Mouse (Mus musculus): ENCODE results near the gene Defb9. TPM values are rescaled to one million over a fixed set of nuclear protein-coding genes. Genes with fewer than 3 reads are reported as not detected.
"Not testable (repeated sequence)": the region's sequence is repeated elsewhere in the genome, so short reads cannot be mapped to it uniquely, and the experiment has no call there.

Gene Defb9
- total RNA-seq (2021) = not detected

DNA sequence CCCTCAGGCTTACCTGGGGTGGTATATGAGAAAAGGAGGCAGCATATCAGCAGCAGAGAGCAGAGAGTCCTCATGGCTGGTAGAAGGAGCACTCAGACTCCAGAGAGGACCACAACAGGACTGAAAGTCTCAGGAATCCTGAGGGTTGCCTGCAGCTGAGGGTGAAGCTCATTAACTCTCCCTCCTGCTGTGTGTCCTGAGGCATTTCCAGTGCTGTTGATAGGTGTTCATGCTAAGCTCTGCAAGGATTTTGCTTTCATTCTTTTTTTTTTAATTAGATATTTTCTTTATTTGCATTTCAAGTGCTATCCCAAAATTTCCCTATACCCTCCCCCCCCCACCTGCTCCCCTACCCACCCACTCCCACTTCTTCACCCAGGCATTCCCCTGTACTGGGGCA lies at the start of gene Defb9:
Defb9 (minus strand) TSS at position 101 of the 400 bp plus-strand sequence.
- DNase-seq (ENCODE audit: extremely low spot score in 1 of 2, low spot score in 1 of 2) = not testable (repeated sequence)

DNA sequence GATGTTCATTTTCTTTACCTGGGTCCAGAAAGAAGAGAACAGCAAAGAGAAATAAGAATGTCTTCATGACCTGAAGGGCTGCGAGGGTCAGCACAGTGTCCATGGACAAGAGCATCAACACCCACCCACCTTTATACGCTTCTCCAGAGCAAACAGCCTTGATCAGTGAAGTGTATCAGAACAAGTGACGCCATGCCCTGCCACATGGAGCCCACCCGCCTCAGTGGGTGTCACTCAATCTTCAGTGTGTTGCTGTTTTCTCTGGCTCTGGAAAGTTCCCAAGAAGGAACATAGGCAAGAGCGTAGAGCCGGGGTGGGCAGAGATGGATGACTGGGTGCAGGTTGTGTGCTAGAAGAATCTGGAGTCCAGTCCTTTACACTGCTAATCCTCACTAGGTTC lies 47.4 kb upstream of the Defb9 start, which contains the start of gene Defb15:
Defb15 (minus strand) TSS at position 101 of the 400 bp plus-strand sequence.
- DNase-seq (ENCODE audit: extremely low spot score in 1 of 2, low spot score in 1 of 2) = no peak

DNA sequence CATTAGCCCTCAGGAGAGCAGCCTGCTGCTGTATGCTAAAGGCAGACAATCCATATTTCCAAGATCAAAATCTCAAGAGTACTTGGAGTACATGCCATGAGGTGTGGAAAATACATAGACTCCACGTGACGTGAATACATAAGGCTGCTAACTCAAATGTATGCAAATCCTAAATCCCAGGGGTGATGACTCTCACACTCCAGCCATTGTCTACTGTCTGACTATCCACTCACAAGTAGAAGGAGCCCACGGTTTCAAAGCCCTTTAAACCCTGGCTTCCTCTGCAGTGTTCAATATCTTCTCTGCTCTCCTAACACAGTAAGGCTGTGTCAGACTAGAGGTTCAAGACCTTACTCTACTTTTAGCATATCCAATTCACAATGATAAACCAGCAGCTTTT lies 45.5 kb upstream of the Defb9 start:
- not testable (repeated sequence) for DNase-seq (ENCODE audit: extremely low spot score in 1 of 2, low spot score in 1 of 2)

DNA sequence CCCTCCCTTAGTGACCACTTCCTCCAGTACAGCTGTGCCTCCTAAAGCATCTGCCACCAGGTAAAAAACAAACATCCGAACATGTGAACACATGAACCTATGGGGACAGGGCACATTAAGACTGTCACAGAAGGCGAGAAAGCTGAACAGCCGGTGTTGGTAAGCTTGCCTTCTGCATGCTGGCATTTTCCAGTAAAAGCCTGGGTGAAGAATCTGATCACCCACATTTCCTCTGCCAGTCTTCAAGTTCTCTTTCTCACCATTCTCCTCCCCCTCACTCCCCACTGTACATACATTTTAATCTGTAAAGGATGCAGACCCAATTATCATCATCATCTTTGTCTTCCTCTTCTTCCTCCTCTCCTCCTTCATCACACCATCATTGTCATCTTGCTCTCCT lies 30.4 kb upstream of the Defb9 start:
- peak; percentile 3 to 7 for DNase-seq (ENCODE audit: extremely low spot score in 1 of 2, low spot score in 1 of 2)

DNA sequence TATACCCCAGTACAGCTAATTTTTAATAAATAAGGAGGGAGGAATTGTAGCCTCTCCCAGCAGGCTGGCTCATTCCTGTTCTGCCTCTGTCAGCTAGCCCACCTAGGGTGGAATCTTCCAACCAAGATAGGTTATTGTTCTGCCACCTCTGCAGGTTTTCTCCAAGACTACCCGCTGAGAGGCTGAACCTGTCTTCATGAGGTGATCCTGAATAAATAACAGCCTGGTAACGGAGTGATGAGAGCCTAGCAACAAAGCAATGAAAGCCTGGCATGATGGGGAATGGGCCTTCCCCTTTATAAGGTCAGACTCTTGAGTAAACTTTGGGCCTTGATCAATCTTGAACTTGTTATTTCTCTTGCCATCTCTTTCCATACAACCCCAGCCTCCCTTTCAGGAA lies 27.3 kb upstream of the Defb9 start:
- no peak for DNase-seq (ENCODE audit: extremely low spot score in 1 of 2, low spot score in 1 of 2)

DNA sequence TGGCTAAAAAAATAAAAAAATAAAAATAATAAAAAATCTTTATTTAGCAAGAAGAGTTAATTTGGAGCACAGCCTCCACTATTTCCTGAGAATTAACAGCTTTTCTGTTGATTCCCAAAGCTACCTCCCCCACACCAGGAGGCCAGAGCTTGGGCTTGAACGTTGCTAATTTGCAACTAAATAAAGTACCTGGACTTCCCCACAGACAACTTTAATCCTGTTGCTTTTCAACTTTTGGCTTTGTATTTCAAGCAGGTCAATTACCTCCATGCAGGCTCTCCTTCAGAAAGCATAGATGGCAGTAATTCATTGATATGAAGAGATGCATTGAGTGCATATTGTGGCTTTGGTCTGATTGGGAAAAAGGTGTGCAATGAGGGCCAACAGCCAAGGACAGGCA lies 26.7 kb upstream of the Defb9 start:
- no peak for DNase-seq (ENCODE audit: extremely low spot score in 1 of 2, low spot score in 1 of 2)

DNA sequence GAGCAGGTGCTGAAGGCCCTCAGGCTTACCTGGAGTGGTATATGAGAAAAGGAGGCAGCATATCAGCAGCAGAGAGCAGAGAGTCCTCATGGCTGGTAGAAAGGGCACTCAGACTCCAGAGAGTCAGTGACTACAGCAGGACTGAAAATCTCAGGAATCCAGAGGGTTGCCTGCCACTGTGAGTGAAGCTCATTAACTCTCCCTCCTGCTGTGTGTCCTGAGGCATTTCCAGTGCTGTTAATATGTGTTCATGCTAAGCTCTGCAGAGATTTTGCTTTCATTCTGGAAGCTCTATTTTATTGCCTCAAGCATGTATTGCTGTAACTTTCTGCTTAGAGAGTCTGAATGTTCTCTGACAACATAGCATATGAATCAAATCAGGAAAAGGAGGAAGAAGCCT lies 21.1 kb upstream of the Defb9 start, which contains the start of gene Defb11:
Defb11 (minus strand) TSS at position 123 of the 400 bp plus-strand sequence.
- not testable (repeated sequence) for DNase-seq (ENCODE audit: extremely low spot score in 1 of 2, low spot score in 1 of 2)

DNA sequence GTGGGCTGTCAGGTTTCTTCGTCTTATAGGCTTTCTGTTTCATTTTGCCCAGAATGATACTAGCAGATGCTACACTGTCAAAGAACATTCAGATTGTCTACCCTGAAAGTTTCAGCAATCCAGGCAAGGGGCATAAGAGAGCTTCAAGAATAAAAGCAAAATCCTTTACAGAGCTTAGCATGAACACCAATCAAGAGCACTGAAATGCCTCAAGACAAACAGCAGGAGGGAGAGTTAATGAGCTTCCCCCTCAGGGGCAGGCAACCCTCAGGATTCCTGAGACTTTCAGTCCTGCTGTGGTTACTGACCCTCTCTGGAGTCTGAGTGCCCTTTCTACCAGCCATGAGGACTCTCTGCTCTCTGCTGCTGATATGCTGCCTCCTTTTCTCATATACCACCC lies 26.6 kb downstream of the Defb9 start, which contains the start of gene Defb10:
Defb10 (plus strand) TSS at position 316 of the 400 bp plus-strand sequence.
- DNase-seq (ENCODE audit: extremely low spot score in 1 of 2, low spot score in 1 of 2) = not testable (repeated sequence)

Other genes starting within 250 kb of the Defb9 start
- gene Defa17, start 229.6 kb downstream of the Defb9 start, total RNA-seq (2021) = not detected
- not detected for gene Defa34, start 219.6 kb downstream of the Defb9 start, total RNA-seq (2021)
- gene AY761184, start 181.8 kb downstream of the Defb9 start, total RNA-seq (2021) = not detected
- not detected for gene Defa24, start 150.9 kb downstream of the Defb9 start, total RNA-seq (2021)
- not detected for gene Defb50, start 61.9 kb downstream of the Defb9 start, total RNA-seq (2021)
- not detected for gene Defb2, start 45.5 kb downstream of the Defb9 start, total RNA-seq (2021)
- gene Defb10, start 26.5 kb downstream of the Defb9 start, total RNA-seq (2021) = not detected
- 1 to 10 TPM in 1 of 2 experiments, not detected in 1; 1.9 TPM for gene Defb11, start 21.0 kb upstream of the Defb9 start, total RNA-seq (2021)
- not detected for gene Defb15, start 47.3 kb upstream of the Defb9 start, total RNA-seq (2021)
- not detected for gene Defb35, start 52.9 kb upstream of the Defb9 start, total RNA-seq (2021)
- gene Defb13, start 61.3 kb upstream of the Defb9 start, total RNA-seq (2021) = not detected
- gene Fam90a1a, start 73.3 kb upstream of the Defb9 start, total RNA-seq (2021) = not detected
- gene Ccdc70, start 84.4 kb upstream of the Defb9 start, total RNA-seq (2021) = not detected
- 1 to 10 TPM; 2.3 to 2.5 TPM for gene Atp7b, start 174.9 kb upstream of the Defb9 start, total RNA-seq (2021)
- gene Alg11, start 175.3 kb upstream of the Defb9 start, total RNA-seq (2021) = 10 to 100 TPM; 34.2 to 39.1 TPM
- under 1 TPM; 0.34 to 0.47 TPM for gene Nek5, start 239.6 kb upstream of the Defb9 start, total RNA-seq (2021)